Mouse (Mus musculus): Measurements from ENCODE around the gene Slco3a1.

GRCm38 (mm10) chr7:74323194-74323593, 231.4 kb downstream of the Slco3a1 start:
- TF ChIP-seq CTCF (IDR thresholded peaks at IDR 0.05; ENCODE audit: borderline replicate concordance, insufficient read depth, low read length) (no peak), POLR2A (IDR thresholded peaks at IDR 0.05; ENCODE audit: low read depth, low read length) (no peak)
